Mouse (Mus musculus) testis, postnatal 10 days (tissue): ENCODE measurements around the gene Awat2.
"Not testable (repeated sequence)": the region's sequence is repeated elsewhere in the genome, so short reads cannot be mapped to it uniquely, and the experiment has no call there.

Experiments used
- DNase-seq: peaks from one replicate; pipeline ENCODE4 v3.0.0; 2021; ENCODE audit warnings: low spot score

Awat2 gene

DNA sequence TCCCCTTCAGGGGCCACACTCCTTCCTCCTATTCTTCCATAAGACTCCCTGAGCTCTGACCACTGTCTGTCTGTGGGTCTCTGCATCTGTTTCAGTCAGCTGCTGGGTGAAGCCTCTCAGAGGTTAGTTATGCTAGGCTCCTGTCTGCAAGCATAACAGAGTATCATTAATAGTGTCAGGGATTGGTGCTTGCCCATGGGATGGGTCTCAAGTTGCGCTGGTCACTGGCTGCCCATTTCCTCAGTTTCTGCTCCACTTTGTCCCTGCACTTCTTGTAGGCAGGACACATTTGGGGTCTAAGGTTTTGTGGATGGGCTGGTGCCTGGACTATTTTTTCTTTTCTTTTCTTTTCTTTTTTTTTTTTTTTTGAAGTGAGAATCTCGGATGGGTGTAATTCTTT, at the start of gene Awat2:
TSS of gene Awat2 (minus strand) at position 101 of the 400 bp plus-strand sequence.
- DNase-seq, result not testable (repeated sequence)

DNA sequence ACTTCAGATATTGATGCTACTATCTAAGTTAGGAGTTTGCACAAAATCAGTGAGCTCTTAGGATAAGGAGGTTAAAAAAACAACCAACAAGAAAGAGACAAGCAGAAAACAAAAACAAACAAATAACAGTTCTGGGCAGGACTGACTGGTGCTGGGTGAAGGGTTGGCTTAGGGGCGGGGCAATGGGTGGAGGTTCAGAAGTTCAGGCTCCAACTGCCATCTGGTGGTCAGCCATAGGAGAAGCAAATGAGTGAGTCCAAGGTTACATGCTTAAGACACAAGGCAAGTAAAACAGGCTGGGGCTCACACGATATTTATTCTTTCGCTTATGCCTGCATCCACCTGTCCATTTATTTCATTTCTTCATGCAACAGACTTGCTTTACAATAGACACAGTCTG, 37.8 kb upstream of the Awat2 start:
- DNase-seq, result peak; percentile 77

DNA sequence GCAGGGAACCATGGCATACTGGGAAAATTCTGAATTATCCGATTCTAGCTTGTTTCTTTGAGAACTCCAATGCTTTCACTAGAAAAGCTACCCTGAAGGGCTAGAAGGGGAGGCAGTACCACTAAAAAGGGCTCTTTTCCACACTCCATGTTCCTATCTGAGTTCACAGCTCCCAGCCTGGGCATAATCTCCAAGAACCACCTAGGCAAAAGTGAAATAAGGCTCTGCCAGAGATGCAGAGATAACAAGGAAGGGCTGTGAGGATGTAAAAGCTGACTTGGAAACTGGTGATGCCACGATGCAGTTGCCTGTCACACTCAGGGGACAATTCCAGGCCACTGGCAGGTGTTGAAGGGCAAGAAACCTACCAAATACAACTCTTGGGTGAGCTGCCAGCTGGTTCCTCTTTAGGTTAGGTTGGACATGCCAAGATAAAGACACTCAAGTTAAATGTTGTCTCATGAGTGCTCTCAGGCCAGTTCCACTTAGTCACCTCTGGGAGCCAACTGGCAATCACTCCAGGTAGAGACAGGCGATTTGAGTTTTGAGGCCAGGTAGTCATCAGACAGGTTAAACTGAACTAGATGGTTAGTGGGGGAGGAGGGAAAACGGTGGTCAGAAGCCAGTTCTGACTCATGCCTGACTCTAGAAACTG, 33.2 kb upstream of the Awat2 start:
- DNase-seq, result no peak

DNA sequence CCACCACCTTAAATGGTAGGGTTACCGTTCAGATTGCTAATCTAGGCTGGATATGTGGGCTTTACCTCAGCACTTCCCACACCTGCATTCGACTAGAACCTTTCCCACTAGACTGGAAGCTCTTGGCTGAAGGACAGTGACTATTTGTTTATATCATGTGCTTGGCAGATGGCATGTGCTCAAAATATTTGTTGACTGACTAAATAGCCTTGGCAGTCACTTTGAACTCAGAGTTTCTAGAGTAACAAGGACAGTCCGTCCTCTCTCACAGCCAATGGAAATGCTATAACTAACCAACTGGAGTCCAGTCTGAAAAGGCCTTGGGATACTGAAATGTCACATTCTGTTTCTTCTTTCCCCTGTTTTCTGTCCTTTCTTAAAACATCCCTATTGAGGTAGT, 29.0 kb upstream of the Awat2 start:
- DNase-seq, result no peak

DNA sequence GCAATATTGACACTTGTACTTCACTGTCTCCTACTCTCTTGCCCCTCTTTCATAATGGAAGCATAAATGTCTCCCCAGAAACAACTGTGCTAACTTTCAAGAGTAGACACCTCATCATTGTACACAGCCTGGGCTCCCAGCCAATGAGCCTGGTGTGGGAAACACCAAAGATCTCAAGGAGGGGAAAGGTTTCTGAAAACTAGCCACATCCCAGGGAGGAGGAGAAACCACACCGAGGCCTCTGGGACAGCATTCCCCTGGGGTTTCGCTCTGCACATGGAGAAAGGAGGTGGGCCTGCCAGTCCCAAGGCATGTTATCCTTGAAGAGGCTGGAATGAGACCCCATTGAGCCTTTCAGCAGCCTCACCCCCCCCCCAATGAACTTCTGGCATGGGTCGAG, 27.6 kb upstream of the Awat2 start:
- DNase-seq, result no peak

DNA sequence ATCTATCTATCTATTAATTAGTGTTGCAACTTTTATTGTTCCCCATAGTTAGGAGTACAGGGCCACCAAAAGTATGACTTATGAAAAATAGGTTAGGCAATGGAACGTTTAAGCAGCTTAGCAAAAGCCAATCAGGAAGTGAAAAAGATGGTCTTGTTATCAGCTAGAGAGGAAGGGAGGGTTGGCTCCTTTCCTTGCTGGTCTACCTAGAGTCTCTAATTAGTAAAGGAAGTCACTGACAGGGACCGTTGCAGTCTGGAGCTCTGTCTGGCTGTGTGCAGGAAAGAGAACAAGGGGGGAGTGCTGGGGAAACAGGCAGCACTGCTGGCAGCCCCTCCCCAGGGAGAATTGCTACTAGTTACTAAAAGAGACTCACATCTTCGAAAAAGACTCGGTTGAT, 25.5 kb upstream of the Awat2 start:
- no peak for DNase-seq

DNA sequence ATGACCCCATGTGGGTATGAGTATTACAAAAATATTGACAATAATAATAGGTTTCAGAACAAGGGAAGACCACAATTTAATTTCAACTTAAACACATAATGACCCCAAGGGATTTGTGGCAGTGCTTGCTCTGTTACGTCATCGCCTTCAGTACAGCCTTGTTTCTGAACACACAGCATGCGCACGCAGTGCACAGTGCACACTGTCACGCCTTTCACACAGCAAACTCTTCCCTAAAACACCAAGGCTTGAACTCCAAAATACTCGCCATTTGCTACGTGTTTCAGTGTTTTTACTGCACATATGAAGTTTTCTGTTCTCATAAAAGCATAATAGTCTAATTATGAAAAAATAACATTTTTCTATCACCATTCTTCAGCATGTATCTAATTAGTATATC, 1.0 kb upstream of the Awat2 start:
- DNase-seq, result no peak

DNA sequence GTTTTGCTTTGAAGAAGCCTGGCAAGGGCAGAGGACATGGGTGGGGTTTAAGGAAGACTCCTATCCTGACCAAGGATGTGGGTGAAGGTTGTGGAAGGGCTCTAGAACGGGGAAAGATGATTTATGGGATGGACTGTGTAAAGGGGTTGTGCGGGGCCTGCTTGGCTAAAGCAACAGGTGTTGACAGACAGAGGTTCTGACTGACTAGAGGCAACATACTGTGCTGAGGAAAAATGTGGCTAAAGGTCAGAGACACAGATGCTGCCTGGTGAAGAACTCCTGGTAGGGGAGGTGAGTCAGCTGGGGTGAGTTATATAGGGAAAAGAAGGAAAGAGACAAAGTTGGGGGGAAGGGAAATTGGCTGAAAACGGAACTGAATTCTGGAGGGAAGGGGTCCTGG, 10.2 kb downstream of the Awat2 start:
- no peak for DNase-seq

DNA sequence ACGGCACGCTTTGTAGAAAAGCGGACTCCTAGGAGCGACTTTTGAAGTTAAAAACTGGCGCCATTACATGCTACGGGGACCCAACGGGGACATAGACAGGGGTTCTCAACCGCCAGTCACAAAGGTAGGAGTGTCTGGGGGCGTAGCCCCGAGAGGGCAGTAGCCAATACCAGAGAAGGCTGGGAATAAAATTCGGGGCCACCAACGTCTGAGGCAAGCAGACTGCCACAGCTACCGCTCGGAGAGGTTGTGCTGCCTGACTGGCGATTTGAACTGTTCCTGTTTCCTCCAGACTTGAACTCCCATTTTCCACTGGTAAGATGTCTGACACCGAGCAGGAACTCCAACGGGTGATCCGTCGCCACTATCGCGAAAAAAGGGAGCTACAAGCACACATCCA, 13.8 kb downstream of the Awat2 start, which contains the start of gene Otud6a:
TSS of gene Otud6a (plus strand) at position 321 of the 400 bp plus-strand sequence.
- no peak for DNase-seq

DNA sequence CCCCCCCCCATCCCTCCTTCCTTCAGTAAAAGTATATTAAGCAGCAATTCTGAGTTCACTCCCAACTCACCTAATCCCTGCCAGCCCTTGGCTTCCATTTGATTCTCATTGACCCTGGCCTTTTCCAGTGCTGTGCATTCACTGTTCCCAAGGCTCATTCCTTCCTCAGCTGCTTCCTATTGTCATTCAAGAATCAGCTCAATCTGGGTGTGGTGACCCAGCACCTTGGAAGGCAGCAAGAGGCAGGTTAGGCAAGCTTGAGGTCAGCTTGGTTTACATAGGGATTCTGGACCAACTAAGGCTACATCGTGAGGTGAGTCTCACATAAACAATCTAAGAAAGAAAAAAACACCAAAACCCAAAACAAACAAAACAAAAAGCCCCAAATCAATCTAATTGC, 33.3 kb downstream of the Awat2 start:
- no peak for DNase-seq

DNA sequence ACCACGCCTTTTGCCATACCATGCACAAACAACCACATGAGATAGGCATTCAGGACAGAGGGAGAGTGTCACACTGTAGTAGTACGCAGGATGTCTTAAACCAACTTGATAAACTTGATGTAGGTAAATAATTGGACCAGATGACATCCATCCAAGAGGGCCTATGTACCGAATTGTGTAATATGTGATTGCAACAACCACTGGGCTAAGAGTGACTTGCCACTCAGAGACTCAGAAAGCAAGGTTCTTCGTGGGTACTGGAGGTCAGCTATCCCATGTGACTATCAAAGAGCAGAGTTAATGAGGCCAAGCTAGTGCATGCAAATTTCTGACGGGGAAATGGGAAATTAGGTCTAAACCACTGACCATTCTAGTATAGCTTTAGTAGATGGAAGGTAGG, 40.9 kb downstream of the Awat2 start:
- DNase-seq, result no peak

DNA sequence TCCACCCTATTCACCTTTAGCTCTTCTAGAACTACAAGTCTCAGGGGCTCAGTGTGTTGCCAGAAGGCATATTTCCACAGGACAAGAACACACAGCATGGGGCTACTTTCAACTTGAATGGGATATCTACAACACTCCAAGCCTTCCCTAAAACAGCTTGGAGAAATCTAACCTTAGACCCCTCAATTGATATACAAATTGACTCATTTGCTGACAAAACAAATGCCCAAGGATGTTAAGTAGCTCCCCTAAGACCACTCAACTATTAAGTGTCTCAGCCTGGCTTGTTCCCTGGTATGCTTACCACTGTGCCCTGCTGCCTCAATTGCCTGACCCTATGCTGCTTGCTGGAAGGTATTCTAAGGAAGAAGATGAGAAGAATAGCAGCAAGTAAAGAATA, 41.6 kb downstream of the Awat2 start:
- DNase-seq, result no peak

DNA sequence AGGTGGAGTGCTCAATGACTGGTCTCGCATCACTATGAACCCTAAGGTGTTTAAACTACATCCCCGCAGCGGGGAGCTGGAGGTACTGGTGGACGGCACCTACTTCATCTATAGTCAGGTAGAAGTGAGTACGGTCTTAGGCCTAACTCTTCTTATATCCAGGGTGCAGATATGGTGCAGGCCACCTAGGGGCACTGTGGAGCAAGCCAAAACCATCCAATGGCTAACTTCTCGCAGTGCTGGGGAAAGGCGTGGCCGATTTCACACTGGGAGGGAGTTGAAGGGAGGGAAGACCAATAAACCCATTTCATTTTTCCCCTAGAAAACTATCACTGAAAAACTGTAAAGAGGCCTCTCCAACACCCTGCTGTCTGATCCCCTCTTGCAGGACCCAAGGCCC, 47.5 kb downstream of the Awat2 start:
- DNase-seq, result no peak

DNA sequence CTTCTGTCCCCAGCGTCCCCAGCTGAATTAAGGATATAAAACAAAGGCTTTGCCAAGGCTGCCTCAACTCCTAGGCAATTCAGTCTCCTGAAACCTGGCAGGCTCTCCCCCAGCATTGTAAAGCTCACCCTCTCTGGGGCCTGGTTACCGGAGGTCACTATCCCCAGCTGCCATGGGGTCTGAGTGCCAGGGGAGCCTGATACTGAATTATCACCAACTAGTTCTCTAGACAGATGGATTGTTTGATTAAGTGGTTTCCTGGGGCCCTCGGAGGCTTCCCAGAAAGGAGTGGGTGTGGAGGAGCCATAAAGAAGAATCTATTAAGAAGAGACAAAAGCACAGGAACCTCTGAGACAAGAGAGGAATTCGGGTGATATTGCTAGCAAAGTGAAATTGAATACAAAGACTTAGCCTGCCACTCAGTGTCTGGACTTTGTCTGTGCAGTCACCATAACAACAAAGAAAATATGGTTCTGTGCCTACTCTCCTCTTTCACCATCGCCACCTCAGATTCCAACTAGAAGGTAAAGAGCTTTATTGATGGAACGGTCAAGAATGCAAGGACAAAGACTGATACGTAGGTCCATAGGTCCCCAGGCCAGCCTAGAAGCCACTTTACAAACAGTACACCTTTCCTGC, 48.2 kb downstream of the Awat2 start:
- no peak for DNase-seq

DNA sequence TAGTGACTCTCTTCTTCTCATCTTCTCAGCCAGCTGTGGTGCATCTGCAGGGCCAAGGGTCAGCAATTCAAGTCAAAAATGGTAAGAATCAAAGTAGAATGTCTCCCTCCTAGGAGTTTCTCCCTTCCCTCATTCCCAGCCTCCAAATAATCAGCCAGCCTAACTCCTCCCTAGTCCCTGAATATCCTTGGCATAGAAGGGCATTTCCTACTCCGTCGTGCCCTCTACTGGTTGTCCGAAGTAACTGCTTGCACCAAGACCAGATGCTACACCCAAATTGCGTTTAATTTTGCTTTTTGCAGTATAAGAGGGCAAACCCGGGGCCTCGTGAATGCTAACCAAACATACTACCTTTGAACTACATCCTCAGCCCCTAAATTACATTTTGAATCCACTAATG, 50.2 kb downstream of the Awat2 start:
- peak; percentile 52 for DNase-seq

DNA sequence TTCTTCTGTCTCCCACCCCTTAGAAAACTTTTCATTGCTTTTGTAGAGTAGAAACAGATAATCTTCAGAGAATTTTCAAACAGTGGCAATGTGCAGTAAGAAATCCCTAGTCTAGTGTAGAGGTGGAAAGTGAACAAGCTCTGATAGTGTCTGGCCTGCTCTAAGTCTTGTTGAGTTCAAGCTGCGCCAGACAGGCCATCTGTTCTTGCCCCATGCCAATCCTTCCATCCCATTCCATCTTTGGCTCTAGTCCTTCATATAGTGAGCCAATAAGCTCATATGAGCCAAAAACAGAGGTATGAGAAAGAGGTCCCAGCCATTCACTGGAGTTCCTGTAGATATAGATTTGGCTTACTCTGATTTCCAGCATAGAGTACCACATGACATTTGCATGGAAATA, 52.6 kb downstream of the Awat2 start:
- DNase-seq, result no peak

DNA sequence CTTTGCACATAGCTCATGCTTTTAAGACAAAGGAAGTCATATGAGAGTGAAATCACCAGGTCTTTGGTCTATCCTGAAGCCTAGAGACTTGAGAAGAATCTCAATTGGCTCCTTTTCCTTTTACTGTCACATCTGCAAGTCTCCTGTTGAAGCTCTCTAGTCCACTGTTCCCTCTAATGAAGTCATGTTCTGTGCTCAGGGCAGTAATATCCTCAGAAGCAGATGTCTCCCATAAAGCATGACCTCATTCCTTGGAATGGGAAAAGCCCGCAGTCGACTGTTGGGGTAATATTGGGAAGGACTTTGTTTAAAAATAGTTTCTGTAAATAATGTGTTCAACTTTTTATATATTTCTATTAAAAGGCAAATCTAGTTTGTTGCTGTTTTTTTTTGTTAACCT, 85.5 kb downstream of the Awat2 start:
- DNase-seq, result no peak
